In the genomic region with DNA sequence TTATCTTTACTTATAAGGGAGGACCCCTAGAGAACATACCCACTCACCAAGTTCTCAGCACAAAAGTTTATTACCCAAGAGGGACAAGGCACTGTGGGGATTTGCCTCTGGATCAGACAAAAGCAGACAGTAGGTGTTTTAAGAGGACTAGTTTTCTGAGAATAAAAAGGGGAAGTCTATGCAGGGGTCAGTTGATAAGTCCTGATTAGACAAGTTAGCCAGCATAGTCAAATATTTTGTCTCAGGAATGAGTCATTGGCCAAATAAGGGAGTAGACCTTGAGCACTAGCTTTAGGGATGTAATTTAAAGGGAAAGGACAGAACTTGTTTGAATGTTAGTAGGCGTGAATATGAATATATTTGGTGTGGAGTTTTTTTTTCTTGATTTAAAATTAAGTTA, we compare ENCODE assay signal across 1 mouse cellular context.
TF ChIP-seq lines count a peak whose summit lies in the region.

No protein-coding gene starts in this region.

TF ChIP-seq in MEL, 35 proteins besides CTCF, POLR2A, EP300 and RAD21:
- no peak for TF ChIP-seq MAFK (IDR thresholded peaks at IDR 0.05; ENCODE audit: borderline replicate concordance, low read depth, low read length)
- no peak for TF ChIP-seq MYB (IDR thresholded peaks at IDR 0.05; ENCODE audit: low read depth, low read length)
- TF ChIP-seq TAL1 (IDR thresholded peaks at IDR 0.05; ENCODE audit: low read length) = peak; percentile 25; the same call in 1 of the 2 replicates
- TF ChIP-seq POLR2AphosphoS2 (IDR thresholded peaks at IDR 0.05; ENCODE audit: low read length) = no peak
- no peak for TF ChIP-seq USF2 (IDR thresholded peaks at IDR 0.05; ENCODE audit: borderline replicate concordance in 1 of 2, insufficient read depth in 1 of 2, low read depth in 1 of 2, low read length in 2 of 2)
- TF ChIP-seq HCFC1 (IDR thresholded peaks at IDR 0.05; ENCODE audit: low read depth, low read length) = no peak
- TF ChIP-seq GATA1 (IDR thresholded peaks at IDR 0.05; ENCODE audit: low read depth, low read length) = peak; percentile 85
- peak; percentile 95 for TF ChIP-seq ZKSCAN1 (IDR thresholded peaks at IDR 0.05; ENCODE audit: low read depth, low read length)
- no peak for TF ChIP-seq MEF2A (IDR thresholded peaks at IDR 0.05; ENCODE audit: extremely low read depth, insufficient replicate concordance, low read depth, low read length, poor library complexity, severe bottlenecking)
- TF ChIP-seq TBP (IDR thresholded peaks at IDR 0.05; ENCODE audit: low read depth, low read length) = no peak
- peak; percentile 66; the same call in 1 of the 2 replicates for TF ChIP-seq RCOR1 (IDR thresholded peaks at IDR 0.05; ENCODE audit: low read depth, low read length)
- TF ChIP-seq ZNF384 (IDR thresholded peaks at IDR 0.05; ENCODE audit: low read depth, low read length) = no peak
- peak; percentile 78; the same call in 1 of the 2 replicates for TF ChIP-seq ETS1 (IDR thresholded peaks at IDR 0.05; ENCODE audit: low read depth, low read length)
- no peak for TF ChIP-seq MYC (IDR thresholded peaks at IDR 0.05; ENCODE audit: low read depth, low read length)
- no peak for TF ChIP-seq POLR2AphosphoS5 (IDR thresholded peaks at IDR 0.05; ENCODE audit: borderline replicate concordance, low read depth, low read length)
- no peak for TF ChIP-seq SMC3 (IDR thresholded peaks at IDR 0.05; ENCODE audit: low read depth, low read length)
- no peak for TF ChIP-seq GABPA (IDR thresholded peaks at IDR 0.05; ENCODE audit: low read depth, low read length)
- TF ChIP-seq MXI1 (IDR thresholded peaks at IDR 0.05; ENCODE audit: low read depth, low read length) = no peak
- no peak for TF ChIP-seq NRF1 (IDR thresholded peaks at IDR 0.05; ENCODE audit: insufficient read depth, low read depth, low read length, poor library complexity, severe bottlenecking)
- no peak for TF ChIP-seq NELFE (IDR thresholded peaks at IDR 0.05; ENCODE audit: low read depth, low read length)
- TF ChIP-seq ELF1 (IDR thresholded peaks at IDR 0.05; ENCODE audit: low read depth, low read length) = no peak
- peak; percentile 94 for TF ChIP-seq JUND (IDR thresholded peaks at IDR 0.05; ENCODE audit: low read depth, low read length)
- TF ChIP-seq E2F4 (IDR thresholded peaks at IDR 0.05; ENCODE audit: borderline replicate concordance, low read depth, low read length) = no peak
- TF ChIP-seq MAZ (IDR thresholded peaks at IDR 0.05; ENCODE audit: low read depth, low read length) = no peak
